Mouse (Mus musculus): ENCODE data around the gene Dcps. TPM values are rescaled to one million over a fixed set of nuclear protein-coding genes. Genes with fewer than 3 reads are reported as not detected.

The Dcps gene
- polyA plus RNA-seq, 1 experiment from 2014 or later: 93.1 TPM

GRCm38 (mm10) chr9:35110051-35110450 is 65.8 kb downstream of the Dcps start:
- Histone ChIP-seq H3K9ac (ENCODE audit: low read depth, low read length) (no peak overlapping the region), H3K27ac (ENCODE audit: low read depth, low read length) (no peak overlapping the region)

GRCm38 (mm10) chr9:35108916-35109315 is 66.9 kb downstream of the Dcps start:
- no peak for ATAC-seq (ENCODE audit: low FRiP score, low TSS enrichment)
- Histone ChIP-seq H3K4me1 (ENCODE audit: control insufficient read depth, insufficient read depth, low read length) (peaks cover 7% of the 10 kb centered on the region; the same call in 1 of the 2 replicates), H3K27ac (ENCODE audit: low read depth, low read length) (no peak overlapping the region)

More at GRCm38 (mm10) chr9:35110051-35110450, 65.8 kb downstream of the Dcps start:
- peaks cover 7% of the 10 kb centered on the region; the same call in 1 of the 2 replicates for H3K4me1 ChIP-seq (ENCODE audit: control insufficient read depth, insufficient read depth, low read length)
- no peak overlapping the region for H3K4me2 ChIP-seq (replicated peaks; ENCODE audit: low read depth, low read length)
- no peaks in the 10 kb centered on the region for H3K36me3 ChIP-seq (ENCODE audit: control insufficient read depth, insufficient read depth, low read length)
- no peaks in the 10 kb centered on the region for H3K9me3 ChIP-seq (ENCODE audit: control insufficient read depth, low read length)
- ATAC-seq (ENCODE audit: low FRiP score, low TSS enrichment): no peak
- no peak overlapping the region for H3K4me3 ChIP-seq (ENCODE audit: low read length)
- 88% methylated on average over 5 of the region's 5 CpGs for WGBS
- no peaks in the 10 kb centered on the region for H3K27me3 ChIP-seq (ENCODE audit: control insufficient read depth, insufficient read depth, low read length)

GRCm38 (mm10) chr9:35108066-35108465 is 67.8 kb downstream of the Dcps start:
- Histone ChIP-seq H3K27ac (ENCODE audit: low read depth, low read length) (no peak overlapping the region), H3K4me1 (ENCODE audit: control insufficient read depth, insufficient read depth, low read length) (peaks cover 7% of the 10 kb centered on the region; the same call in 1 of the 2 replicates), H3K36me3 (ENCODE audit: control insufficient read depth, insufficient read depth, low read length) (no peaks in the 10 kb centered on the region), H3K4me2 (replicated peaks; ENCODE audit: low read depth, low read length) (no peak overlapping the region), H3K9me3 (ENCODE audit: control insufficient read depth, low read length) (no peaks in the 10 kb centered on the region), H3K4me3 (ENCODE audit: low read length) (no peak overlapping the region), H3K27me3 (ENCODE audit: control insufficient read depth, insufficient read depth, low read length) (no peaks in the 10 kb centered on the region), H3K9ac (ENCODE audit: low read depth, low read length) (no peak overlapping the region)
- no peak for ATAC-seq (ENCODE audit: low FRiP score, low TSS enrichment)
- 86% methylated on average over 3 of the region's 3 CpGs for WGBS

More at GRCm38 (mm10) chr9:35108916-35109315, 66.9 kb downstream of the Dcps start:
- Histone ChIP-seq H3K36me3 (ENCODE audit: control insufficient read depth, insufficient read depth, low read length) (no peaks in the 10 kb centered on the region), H3K4me2 (replicated peaks; ENCODE audit: low read depth, low read length) (no peak overlapping the region), H3K9ac (ENCODE audit: low read depth, low read length) (no peak overlapping the region), H3K4me3 (ENCODE audit: low read length) (no peak overlapping the region), H3K27me3 (ENCODE audit: control insufficient read depth, insufficient read depth, low read length) (no peaks in the 10 kb centered on the region), H3K9me3 (ENCODE audit: control insufficient read depth, low read length) (no peaks in the 10 kb centered on the region)
- WGBS: 62% methylated on average over 5 of the region's 5 CpGs

- Histone ChIP-seq H3K9me3 (ENCODE audit: control insufficient read depth, low read length) (no peaks in the 10 kb centered on the region), H3K4me2 (replicated peaks; ENCODE audit: low read depth, low read length) (no peak overlapping the region), H3K27me3 (ENCODE audit: control insufficient read depth, insufficient read depth, low read length) (no peaks in the 10 kb centered on the region), H3K27ac (ENCODE audit: low read depth, low read length) (no peak overlapping the region), H3K4me1 (ENCODE audit: control insufficient read depth, insufficient read depth, low read length) (peaks cover 5% of the 10 kb centered on the region; the same call in 1 of the 2 replicates), H3K36me3 (ENCODE audit: control insufficient read depth, insufficient read depth, low read length) (no peaks in the 10 kb centered on the region), H3K9ac (ENCODE audit: low read depth, low read length) (no peak overlapping the region), H3K4me3 (ENCODE audit: low read length) (no peak overlapping the region)
- ATAC-seq (ENCODE audit: low FRiP score, low TSS enrichment): no peak
- WGBS: 80% methylated on average over 5 of the region's 5 CpGs
These were observed 68.5 kb downstream of the Dcps start for GRCm38 (mm10) chr9:35107396-35107795.

GRCm38 (mm10) chr9:35105884-35106880 is 69.7 kb downstream of the Dcps start:
- no peaks in the 10 kb centered on the region for H3K4me1 ChIP-seq (ENCODE audit: control insufficient read depth, insufficient read depth, low read length)
- no peaks in the 10 kb centered on the region for H3K27me3 ChIP-seq (ENCODE audit: control insufficient read depth, insufficient read depth, low read length)
- no peaks in the 10 kb centered on the region for H3K36me3 ChIP-seq (ENCODE audit: control insufficient read depth, insufficient read depth, low read length)
- H3K4me3 ChIP-seq (ENCODE audit: low read length): no peak overlapping the region
- H3K9me3 ChIP-seq (ENCODE audit: control insufficient read depth, low read length): no peaks in the 10 kb centered on the region
- H3K4me2 ChIP-seq (replicated peaks; ENCODE audit: low read depth, low read length): no peak overlapping the region
- 65% methylated on average over 14 of the region's 15 CpGs for WGBS
- no peak overlapping the region for H3K9ac ChIP-seq (ENCODE audit: low read depth, low read length)
- no peak overlapping the region for H3K27ac ChIP-seq (ENCODE audit: low read depth, low read length)
- ATAC-seq (ENCODE audit: low FRiP score, low TSS enrichment): peak; percentile 41; the same call in 1 of the 2 replicates

- 70% methylated on average over 2 of the region's 2 CpGs for WGBS
- no peak for ATAC-seq (ENCODE audit: low FRiP score, low TSS enrichment)
- H3K36me3 ChIP-seq (ENCODE audit: control insufficient read depth, insufficient read depth, low read length): no peaks in the 10 kb centered on the region
- H3K9me3 ChIP-seq (ENCODE audit: control insufficient read depth, low read length): no peaks in the 10 kb centered on the region
- no peak overlapping the region for H3K27ac ChIP-seq (ENCODE audit: low read depth, low read length)
- H3K4me1 ChIP-seq (ENCODE audit: control insufficient read depth, insufficient read depth, low read length): no peaks in the 10 kb centered on the region
- no peak overlapping the region for H3K4me3 ChIP-seq (ENCODE audit: low read length)
- no peaks in the 10 kb centered on the region for H3K27me3 ChIP-seq (ENCODE audit: control insufficient read depth, insufficient read depth, low read length)
- no peak overlapping the region for H3K9ac ChIP-seq (ENCODE audit: low read depth, low read length)
- no peak overlapping the region for H3K4me2 ChIP-seq (replicated peaks; ENCODE audit: low read depth, low read length)
These were observed 70.4 kb downstream of the Dcps start for GRCm38 (mm10) chr9:35105438-35105837.

GRCm38 (mm10) chr9:35104711-35105110 is 71.2 kb downstream of the Dcps start:
- no peak for ATAC-seq (ENCODE audit: low FRiP score, low TSS enrichment)

GRCm38 (mm10) chr9:35098762-35099161 is 77.1 kb downstream of the Dcps start:
- no peaks in the 10 kb centered on the region for H3K9me3 ChIP-seq (ENCODE audit: control insufficient read depth, low read length)
- ATAC-seq (ENCODE audit: low FRiP score, low TSS enrichment): no peak
- no peaks in the 10 kb centered on the region for H3K36me3 ChIP-seq (ENCODE audit: control insufficient read depth, insufficient read depth, low read length)
- no peak overlapping the region for H3K9ac ChIP-seq (ENCODE audit: low read depth, low read length)
- 85% methylated on average over 4 of the region's 4 CpGs for WGBS
- H3K27me3 ChIP-seq (ENCODE audit: control insufficient read depth, insufficient read depth, low read length): no peaks in the 10 kb centered on the region
- no peak overlapping the region for H3K4me3 ChIP-seq (ENCODE audit: low read length)
- no peak overlapping the region for H3K4me2 ChIP-seq (replicated peaks; ENCODE audit: low read depth, low read length)
- H3K27ac ChIP-seq (ENCODE audit: low read depth, low read length): no peak overlapping the region
- no peaks in the 10 kb centered on the region for H3K4me1 ChIP-seq (ENCODE audit: control insufficient read depth, insufficient read depth, low read length)

More at GRCm38 (mm10) chr9:35104711-35105110, 71.2 kb downstream of the Dcps start:
- no peak overlapping the region for H3K4me2 ChIP-seq (replicated peaks; ENCODE audit: low read depth, low read length)
- no peak overlapping the region for H3K27ac ChIP-seq (ENCODE audit: low read depth, low read length)
- H3K4me3 ChIP-seq (ENCODE audit: low read length): no peak overlapping the region
- H3K9ac ChIP-seq (ENCODE audit: low read depth, low read length): no peak overlapping the region
- no peaks in the 10 kb centered on the region for H3K9me3 ChIP-seq (ENCODE audit: control insufficient read depth, low read length)
- WGBS: 78% methylated on average over 4 of the region's 4 CpGs
- no peaks in the 10 kb centered on the region for H3K27me3 ChIP-seq (ENCODE audit: control insufficient read depth, insufficient read depth, low read length)
- H3K4me1 ChIP-seq (ENCODE audit: control insufficient read depth, insufficient read depth, low read length): no peaks in the 10 kb centered on the region
- H3K36me3 ChIP-seq (ENCODE audit: control insufficient read depth, insufficient read depth, low read length): no peaks in the 10 kb centered on the region

GRCm38 (mm10) chr9:35097901-35098300 is 78.0 kb downstream of the Dcps start:
- 86% methylated on average over 4 of the region's 4 CpGs for WGBS
- no peaks in the 10 kb centered on the region for H3K9me3 ChIP-seq (ENCODE audit: control insufficient read depth, low read length)

More at GRCm38 (mm10) chr9:35097901-35098300, 78.0 kb downstream of the Dcps start:
- Histone ChIP-seq H3K9ac (ENCODE audit: low read depth, low read length) (no peak overlapping the region), H3K4me3 (ENCODE audit: low read length) (no peak overlapping the region), H3K27ac (ENCODE audit: low read depth, low read length) (no peak overlapping the region), H3K4me1 (ENCODE audit: control insufficient read depth, insufficient read depth, low read length) (no peaks in the 10 kb centered on the region), H3K36me3 (ENCODE audit: control insufficient read depth, insufficient read depth, low read length) (no peaks in the 10 kb centered on the region), H3K4me2 (replicated peaks; ENCODE audit: low read depth, low read length) (no peak overlapping the region), H3K27me3 (ENCODE audit: control insufficient read depth, insufficient read depth, low read length) (no peaks in the 10 kb centered on the region)
- no peak for ATAC-seq (ENCODE audit: low FRiP score, low TSS enrichment)

All from kidney, embryonic 14.5 days (tissue).